Mouse (Mus musculus) testis, adult 2 months (tissue): ENCODE measurements around the gene Esrrb.

Experiments used
- CTCF ChIP-seq: fragments of 200-500 bp; IDR thresholded peaks from 2 replicates; pipeline ENCODE4 v1.5.1; 2012; ENCODE audit warnings: low read depth, mild to moderate bottlenecking, inconsistent platforms, low read length, moderate library complexity; ENCODE audit not compliant: control insufficient read depth, insufficient read depth, insufficient replicate concordance
- POLR2A ChIP-seq: fragments of 200-500 bp; IDR thresholded peaks from 2 replicates; pipeline ENCODE4 v1.6.1; 2012; ENCODE audit warnings: low read depth, mild to moderate bottlenecking, inconsistent platforms, low read length, moderate library complexity; ENCODE audit not compliant: control insufficient read depth

GRCm38 (mm10) chr12:86537799-86538198 lies 176.9 kb downstream of the Esrrb start:
- TF ChIP-seq CTCF (no peak), POLR2A (no peak)
